Mouse (Mus musculus): ENCODE results near the gene Aqp12.
"Not testable (repeated sequence)": the region's sequence is repeated elsewhere in the genome, so short reads cannot be mapped to it uniquely, and the experiment has no call there.

Gene Aqp12

DNA sequence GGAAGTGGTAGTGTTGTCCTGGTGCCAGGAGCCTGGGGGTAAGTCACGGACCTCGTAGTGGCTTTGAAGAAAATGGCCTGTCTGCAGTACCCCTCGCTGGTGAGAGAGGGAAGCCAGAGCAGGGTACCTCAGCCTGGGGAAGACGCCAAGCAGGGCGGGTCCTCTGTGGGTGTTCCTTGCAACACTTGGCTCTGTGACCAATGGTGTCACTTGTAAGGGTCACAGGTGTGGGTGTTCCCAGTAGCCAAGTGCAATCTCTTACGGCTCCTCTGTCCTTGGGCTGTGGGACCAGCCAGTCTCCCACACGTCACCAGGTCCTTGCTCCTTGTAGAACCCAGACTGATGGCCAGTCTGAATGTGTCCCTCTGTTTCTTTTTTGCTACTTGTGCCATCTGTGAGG is at the start of gene Aqp12:
Gene Aqp12, plus strand, starts transcription at position 274 of the 400 bp plus-strand sequence.
- DNase-seq (ENCODE audit: low read depth, low spot score), result no peak

DNA sequence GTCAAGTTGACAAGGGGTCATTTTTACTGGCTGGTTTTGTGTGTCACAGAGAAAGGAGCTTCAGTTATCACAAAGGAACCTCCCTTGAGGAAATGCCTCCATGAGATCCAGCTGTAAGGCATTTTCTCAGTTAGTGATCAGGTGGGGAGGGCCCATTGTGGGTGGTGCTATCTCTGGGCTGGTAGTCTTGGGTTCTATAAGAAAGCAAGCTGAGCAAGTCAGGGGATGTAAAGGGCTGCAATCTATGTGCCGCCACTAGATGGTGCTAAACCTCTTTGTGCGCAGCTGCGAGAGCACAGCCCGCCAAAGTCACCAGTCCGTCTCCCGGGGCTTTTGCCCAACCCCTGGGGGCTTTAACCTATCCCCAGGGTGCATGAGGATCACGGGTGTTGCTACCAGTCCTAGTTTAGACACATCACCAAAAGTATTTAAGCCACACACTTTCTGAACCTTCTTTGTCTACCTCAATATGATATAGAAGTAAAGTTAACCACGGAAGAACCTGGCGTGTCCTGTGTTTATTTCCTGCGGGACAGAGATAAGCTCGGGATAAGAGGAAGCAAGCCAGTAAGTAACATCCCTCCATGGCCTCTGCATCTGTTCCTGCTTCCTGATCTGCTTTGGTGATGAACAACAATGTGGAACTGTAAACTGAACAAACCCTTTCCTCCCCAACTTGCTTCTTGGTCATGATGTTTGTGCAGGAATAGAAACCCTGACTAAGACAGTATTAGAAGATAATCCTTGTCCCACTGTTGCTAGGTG is 49.4 kb upstream of the Aqp12 start:
- peak; percentile 20 for DNase-seq (ENCODE audit: low read depth, low spot score)

DNA sequence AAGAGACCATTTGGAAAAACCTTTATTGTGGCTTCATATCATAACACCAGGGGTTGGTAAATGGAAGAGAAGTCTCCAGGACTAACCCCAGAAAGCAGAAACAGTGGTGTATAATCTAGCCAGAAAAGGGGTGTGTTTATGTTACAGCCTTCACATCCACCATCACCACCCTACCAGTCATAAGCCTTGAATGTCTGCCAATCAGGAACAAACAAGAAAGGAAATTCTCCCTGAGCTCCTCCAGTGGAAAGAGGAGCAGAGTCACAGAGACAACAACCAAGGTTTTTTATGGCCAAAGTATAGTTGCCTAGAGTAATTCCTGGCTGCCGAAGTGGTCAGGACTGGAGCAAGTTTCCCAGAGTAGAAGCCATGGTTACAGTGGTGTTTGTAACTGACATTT is 47.1 kb upstream of the Aqp12 start:
- DNase-seq (ENCODE audit: low read depth, low spot score), result no peak

DNA sequence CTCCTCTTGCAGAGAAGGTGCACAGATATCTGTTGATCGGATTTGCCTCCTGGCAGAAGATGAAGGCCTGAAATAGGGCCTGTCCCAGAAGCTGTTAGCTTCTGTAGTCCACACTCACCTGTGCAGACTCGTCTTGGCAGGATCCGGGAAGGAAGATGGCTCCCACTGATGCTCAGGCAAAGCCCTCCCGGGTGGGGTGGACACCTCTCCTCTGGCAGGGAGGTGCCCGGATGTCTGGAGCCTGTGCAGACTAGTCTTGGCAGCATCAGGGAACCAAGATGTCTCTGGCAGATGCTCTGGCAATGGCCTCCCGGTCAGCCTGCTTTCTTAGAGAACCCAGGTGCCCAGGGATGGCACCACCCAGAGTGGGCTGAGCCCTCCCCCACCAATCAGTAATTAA is 35.3 kb upstream of the Aqp12 start:
- DNase-seq (ENCODE audit: low read depth, low spot score), result not testable (repeated sequence)

DNA sequence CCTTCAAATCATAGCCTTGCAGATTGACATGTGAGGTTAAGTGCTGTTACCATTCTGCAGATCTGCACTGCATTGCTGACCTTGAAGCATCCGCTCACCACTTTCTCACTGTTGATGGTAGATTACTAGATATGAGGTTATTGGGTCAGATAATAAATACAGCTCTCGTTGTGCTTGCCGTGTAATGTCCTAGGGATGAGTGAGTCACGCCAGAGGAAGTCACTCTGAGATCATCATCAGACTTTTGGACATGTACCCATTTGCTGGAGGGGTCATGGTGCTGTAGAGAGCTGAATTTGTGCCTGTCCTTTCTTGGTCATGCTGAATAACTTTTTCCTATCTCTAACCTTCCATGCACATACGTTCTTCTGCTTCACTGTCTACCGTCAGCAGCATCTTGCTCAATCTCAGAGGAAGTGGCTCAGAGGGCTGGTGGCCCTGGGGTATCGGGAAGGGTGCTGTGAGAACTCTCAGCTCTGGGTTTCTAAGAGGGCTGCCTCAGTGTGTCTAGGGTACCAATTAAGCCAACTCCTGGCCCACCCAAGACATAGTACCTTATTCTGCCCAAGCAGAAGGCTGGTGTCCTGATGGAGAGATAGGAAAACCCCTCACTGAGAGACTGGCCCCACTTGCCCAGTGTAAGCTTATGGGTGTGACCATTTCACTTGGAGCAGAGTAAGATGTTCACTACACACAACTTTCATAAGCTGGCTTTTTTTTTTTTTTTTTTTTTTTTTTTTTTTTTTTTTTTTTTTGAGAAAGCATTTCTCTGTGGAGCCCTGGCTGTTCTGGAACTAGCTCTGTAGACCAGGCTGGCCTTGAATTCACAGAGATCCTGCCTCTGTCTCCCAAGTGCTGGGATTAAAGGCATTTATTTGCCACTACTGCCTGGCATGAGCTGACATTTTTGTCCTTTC is 34.0 kb upstream of the Aqp12 start:
- DNase-seq (ENCODE audit: low read depth, low spot score), result no peak

DNA sequence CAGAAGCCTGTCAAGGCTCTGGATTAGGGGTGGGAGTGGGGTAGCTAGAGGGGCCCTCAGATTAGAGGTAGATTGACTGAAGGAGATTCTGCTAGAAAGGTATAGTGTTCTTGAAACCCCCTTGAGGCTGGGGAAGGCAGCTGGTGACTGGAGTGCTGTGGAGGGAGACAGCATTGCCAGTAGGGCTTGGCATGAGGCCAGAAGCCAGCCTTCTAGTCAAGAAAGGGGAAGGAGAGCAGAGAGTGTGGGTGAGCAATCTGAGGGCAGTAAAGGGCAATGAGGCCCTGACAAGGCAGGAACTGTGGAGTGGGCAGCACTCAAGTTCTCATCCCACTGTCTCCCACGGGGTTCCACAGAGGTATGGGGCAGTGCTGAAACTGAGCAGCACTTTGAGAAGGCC is 33.3 kb upstream of the Aqp12 start:
- peak; percentile 60 for DNase-seq (ENCODE audit: low read depth, low spot score)

DNA sequence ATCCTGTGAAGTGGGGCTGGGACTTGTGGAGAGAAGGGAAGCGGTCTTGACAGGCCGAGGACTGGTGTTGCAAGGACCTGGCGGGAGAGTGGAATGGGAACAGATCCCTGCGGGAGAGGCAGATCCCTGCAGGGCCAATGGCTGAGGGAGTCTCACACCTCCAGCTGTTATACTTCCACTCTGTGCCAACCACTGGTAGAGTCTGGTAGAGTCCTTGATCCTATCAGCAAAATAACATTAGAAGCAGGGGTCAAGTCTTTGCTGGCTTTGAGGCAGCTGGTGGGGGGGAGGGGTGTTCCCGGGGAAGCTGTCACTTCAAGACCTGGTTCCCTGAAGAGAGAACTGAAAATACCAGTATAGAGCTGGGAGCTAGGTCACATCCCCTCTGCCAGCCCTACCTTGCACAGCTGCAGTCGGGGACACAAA is 30.0 kb upstream of the Aqp12 start:
- DNase-seq (ENCODE audit: low read depth, low spot score), result no peak

DNA sequence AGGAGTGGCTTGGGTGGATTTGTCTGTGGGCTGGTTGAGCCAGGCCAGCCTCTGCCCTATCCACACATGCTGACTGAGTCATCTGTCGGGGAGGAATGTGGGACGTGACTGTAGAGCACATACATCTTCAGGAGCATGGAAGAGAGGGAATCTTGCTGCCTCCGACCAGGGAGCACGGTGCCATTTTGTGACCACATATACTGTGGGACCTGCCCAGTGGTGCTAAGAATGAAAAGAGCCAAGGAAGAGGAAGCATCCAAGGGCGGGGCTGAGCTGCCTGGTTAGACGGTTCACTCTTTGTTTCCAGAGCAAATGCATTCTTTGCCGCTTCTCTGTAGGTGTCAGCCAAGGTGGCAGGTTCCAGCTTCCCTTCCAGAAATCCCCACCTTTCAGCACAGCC is 27.5 kb upstream of the Aqp12 start:
- no peak for DNase-seq (ENCODE audit: low read depth, low spot score)

DNA sequence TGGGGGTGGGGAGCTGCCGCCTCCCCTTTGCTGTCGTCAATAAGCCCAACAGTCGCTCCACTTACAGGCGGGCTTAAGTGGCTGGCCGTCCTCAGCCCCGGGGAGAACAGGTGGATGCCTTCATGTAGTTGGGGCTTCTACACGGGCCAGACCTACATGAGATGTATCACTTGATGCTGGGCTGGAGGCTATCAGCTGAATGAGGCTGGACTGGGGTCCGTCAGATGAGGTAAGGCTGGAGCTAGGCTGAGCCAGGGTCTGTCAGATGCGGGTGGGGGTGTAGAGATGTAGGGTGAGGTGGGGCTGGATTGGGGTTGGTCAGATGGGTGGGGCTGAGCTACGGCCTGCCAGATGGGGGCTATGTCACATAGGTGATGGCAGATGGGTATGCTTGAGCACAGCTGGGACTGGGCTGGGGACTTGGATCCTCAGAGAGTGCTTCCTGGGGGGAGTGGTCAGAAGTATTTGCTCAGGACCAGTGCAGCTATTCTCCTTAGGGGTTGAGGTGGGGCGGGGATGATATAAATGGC is 27.0 kb upstream of the Aqp12 start:
- DNase-seq (ENCODE audit: low read depth, low spot score), result no peak

DNA sequence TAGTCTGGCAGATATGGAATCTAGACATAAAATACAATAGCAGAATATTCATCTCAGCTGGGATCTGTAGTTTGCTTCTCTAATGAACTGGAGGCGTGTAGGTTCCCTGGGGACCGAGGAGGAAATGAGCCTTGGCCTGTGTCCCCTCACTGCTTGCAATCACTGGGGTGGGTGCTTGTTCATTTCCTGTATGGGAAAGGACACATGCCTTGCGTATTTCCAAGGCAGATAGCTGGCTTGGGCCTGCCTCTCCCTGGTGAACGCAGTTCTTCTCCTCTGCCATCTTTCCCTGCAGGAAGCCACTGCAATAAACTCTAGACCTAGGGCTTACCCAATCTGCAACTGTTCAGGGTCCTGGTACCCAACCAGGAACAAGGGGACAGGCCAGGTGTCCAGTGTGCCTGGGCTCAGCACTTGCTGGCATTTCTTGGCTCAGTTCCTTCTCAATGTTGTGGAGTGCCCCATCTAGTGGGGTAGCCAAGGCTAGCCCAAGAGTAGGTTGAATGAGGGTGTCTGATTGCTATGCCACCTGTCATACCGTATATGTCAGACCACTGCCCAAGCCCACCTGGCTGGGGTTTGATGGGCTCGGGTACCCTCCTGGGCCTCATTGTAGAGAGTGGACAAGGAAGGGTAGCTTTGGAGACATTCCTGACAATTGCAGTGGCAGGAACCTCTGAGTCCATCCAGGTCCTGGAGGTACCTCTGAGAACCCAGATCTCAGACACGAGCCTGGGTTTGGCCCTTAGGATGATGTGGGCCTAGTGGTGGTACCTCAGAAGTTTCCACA is 24.9 kb upstream of the Aqp12 start:
- no peak for DNase-seq (ENCODE audit: low read depth, low spot score)

DNA sequence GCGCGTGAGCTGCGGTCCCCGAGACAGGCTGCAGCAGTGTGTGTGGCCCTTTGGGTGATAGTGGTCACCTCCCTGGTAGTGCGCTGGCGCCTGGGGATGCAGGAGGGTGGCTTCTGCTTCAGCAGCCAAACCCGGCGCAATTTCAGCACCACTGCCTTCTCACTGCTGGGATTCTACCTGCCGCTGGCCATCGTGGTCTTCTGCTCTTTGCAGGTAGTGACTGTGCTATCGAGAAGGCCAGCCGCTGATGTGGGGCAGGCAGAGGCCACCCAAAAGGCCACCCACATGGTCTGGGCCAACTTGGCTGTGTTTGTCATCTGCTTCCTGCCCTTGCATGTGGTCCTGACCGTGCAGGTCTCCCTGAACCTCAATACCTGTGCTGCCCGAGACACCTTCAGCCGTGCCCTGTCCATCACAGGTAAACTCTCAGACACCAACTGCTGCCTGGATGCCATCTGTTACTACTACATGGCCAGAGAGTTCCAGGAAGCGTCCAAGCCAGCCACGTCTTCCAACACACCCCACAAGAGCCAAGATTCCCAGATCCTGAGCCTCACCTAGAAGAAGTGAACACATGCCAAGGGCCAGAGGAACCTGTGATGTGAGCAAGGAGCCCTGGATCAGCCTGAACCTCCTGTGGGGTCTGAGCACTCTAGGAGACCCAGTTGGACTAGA is 23.1 kb upstream of the Aqp12 start:
- no peak for DNase-seq (ENCODE audit: low read depth, low spot score)

DNA sequence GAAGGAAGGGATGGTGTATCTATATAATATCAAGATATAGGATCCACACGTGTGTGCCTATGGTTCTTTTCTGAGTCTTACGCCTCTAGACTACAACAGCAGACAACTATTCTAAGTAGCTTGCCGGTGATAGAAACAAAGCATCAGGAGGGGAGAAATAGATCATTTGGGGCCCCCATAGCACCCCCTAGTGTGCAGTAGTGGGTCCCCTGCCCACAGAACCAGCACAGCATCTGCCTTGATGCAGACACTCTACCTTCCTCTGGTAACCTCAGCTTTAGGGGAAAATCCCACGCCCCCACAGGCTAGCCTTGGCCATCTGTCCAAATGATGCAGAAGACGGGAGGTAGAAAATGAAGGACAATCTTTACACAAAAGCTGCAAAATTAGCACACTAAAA is 21.1 kb upstream of the Aqp12 start:
- DNase-seq (ENCODE audit: low read depth, low spot score), result peak; percentile 30

DNA sequence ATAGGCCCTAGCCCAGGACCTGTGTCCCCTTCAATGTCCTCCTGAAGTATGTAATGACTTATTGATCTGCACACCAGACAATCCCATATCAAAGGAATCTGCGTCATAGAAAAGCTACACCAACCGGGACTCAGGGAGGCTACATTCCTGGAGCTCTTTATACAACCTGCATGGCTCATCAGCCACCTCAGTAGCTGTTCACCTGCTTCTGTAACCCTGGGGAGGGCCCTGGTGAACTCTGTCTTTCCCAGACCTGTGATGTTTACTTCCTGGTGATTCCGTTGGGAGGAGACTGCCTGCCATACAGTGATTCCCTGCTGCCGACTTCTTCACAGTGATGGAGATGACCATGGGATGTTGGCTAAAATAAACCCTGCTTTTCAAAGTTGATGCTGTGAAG is 17.2 kb upstream of the Aqp12 start:
- no peak for DNase-seq (ENCODE audit: low read depth, low spot score)

DNA sequence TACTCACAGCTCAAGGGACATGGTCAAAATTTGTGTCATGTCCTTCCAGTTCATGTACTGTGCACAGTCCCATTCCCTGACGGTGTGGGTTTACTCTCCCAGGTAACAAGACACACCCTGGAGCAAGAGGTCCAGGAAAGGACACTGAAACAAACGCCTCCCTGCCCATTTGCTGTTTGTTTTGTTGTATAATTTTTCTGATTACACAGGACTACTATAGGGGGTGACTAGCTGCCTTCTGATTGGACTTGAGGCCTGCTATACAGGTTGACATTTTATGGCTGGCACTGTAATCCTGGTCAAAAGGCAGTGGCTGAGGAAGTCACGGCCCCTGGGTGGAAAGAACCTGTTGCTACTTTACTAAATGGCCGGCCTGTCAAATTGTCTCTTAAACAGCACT is 16.2 kb upstream of the Aqp12 start:
- DNase-seq (ENCODE audit: low read depth, low spot score), result no peak

DNA sequence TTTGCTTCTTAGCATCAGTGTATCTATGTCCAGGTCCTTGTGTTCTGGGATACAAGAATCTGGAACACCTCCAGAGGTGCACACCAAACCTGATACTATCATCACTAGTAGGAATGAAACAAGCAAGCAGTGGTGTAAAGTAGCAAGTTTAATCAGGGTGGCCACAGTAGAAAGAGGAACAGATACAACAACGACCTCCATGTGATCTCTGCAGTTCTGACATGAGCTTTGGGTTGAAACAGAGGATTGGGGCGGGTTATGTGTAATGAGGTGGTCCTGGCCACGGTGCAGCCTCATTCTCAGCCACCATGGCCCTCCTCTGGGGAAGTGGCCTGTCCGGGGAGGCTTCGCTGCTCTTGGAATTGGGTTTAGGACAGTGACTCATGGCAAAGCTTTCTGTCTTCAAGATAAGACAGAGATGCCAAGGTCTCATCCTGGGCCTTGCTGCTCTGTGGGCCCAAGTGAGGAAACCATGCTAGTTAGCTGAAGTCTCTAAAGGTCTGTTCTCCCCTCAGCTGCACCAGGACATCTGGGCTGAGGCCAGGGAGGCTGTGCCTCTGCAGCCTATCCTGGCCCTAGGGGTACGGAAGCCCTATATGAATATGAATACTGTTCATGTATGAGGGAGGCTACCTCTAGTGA is 13.8 kb upstream of the Aqp12 start:
- DNase-seq (ENCODE audit: low read depth, low spot score), result peak; percentile 47

DNA sequence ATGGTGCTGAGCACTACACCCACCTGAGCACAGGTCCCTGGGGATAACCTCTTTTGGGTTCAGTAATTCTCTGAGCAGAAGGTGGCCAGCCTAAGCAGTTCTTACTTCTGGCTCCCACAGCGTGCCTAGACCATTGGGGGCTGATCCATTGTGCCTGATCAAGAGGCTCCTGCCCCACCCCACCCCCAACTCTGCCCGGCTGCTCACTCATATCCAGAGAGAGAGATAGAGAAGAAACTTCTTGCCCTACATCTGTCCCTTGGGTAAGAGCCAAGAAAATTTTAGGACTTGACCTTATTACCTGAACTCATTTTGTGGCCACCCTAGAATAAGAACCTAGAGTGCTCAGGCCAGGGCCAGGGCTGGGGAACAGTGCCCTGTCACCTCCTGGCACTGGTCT is 13.3 kb upstream of the Aqp12 start:
- DNase-seq (ENCODE audit: low read depth, low spot score), result peak; percentile 30

DNA sequence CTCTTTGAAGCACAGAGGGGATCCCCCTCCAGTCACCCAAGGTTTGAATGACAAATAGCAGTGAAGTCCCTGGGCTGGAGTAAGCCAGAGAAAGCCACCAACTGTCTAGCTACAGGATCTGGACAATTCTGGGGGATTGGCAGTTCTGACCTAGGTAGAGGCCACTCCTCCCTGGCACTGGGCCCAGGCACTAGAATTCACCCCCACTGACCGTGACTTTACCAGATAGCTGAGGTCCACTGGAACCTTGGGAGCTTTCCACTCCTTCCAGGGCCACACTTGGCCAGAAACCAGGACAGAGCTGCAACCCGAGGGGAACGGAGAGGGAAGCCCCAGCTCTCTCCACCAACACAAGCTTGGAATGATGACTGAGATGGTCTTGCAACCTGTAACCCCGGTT is 3.1 kb downstream of the Aqp12 start:
- no peak for DNase-seq (ENCODE audit: low read depth, low spot score)

DNA sequence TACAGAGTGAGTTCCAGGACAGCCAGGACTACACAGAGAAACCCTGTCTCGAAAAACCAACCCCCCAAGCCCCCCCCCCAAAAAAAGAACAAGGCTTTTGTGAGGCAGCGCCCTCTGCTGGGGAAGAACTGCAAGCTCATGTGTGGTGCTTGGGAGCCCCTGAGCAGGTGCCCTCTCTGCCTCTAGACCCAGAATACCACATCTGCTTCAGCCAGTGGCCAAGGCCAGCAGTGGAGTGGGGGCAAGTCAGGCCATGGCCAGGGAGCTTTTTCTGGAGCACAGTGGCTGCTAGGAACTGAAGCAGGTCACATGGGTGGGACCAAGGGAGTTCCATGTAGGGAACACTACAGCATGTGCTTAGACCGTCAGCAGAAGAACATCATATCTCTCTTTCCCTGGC is 4.6 kb downstream of the Aqp12 start:
- DNase-seq (ENCODE audit: low read depth, low spot score), result peak; percentile 46

DNA sequence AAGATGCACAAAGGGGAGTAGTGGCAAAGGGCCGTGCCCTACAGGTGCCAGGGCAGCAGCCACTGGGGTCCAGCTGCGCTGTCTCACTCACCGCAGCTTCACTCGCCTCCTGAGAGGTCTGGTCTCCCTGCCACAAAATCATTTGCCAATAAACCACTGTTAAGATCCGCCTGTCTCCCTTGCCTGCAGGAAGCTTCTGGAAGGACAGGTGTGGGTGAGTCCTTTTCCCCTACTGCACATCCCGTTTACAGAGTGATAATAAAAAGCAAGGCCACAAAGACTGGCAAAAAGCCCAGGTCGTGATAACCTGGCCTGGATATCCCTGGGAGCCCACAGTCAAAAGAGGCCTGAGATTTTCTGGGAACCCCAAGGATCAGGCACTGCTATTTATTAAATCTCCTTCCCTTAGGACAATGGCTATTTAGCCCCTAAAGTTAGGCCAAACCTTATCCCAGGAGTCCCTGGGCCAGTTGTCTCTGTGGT is 6.0 kb downstream of the Aqp12 start:
- DNase-seq (ENCODE audit: low read depth, low spot score), result no peak

DNA sequence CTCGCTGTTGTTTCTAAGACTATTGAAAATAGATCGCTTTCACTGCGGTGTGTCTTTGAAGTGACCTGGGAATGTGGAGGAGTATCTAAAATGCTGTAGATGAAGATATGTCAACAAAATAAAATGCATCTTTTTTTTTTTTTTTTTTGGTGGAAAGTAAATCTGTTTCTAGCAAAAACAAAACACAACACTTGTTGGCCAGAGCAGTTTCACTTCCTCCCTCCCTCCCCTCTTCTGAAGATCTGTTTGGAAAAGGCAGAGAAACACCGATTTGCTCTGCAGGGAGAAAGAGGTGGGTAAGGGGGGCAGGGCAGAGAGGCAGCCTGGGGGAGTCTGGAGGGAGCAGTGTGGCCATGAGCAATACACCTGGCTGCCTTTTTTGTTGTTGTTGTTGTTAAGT is 7.2 kb downstream of the Aqp12 start:
- DNase-seq (ENCODE audit: low read depth, low spot score), result peak; percentile 49

DNA sequence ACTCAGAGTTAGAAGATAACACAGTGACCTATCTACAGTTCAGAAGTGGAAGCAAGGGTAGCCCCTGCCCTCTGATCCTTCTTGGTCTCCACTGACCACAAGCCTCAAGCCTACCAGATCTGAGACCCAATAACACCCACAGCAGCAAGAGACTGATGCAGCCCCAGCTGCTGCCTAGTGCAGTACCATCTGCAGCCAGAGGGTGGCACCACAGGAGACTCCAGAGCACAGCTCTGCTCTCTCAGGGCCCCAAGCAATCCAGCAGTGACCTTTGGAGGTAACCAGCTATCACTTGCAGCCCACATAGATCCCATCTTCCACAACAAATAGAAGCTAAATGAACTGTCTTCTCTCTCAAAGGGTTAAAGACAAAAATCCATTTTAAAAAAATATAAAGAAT is 8.3 kb downstream of the Aqp12 start:
- peak; percentile 70 for DNase-seq (ENCODE audit: low read depth, low spot score)

Data from A20 (cell line).